Comparison of ENCODE assay signal across 20 mouse cellular contexts in the genomic region with DNA sequence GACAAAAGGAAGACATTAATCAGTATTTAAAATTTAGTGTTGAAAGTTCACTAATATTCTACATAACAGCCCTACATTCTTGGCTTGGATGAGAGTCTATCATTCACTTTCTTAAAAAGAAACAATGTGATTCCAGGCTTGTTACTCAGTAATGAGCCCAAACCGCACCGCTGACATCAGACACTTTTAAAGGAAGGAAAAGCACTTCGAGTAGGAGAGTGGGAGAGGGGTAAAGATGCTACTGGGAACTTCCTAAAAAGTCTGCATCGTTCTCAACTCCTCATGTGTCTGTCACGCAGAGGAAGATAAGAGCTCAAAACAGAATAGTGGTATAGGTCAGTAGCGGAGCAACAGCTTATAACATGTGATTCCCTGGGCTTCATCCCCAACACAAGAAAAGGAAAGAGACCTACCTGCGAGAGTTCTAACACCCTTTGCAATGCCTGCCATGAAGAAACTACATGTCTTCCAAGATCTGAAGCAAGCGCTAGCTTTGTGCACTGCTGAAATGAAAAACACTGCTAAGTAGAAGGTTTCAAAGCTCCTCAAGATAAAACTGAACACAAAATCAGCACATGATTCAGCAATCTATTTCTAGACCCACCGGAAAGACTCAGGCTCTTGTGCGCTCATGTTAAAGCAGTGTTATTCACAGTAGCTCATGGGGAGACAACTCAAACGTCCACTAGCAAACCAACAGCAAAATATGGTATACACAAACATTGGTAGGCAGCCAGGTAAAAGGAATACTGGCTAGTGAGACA. TPM values are rescaled to one million over a fixed set of nuclear protein-coding genes. Genes with fewer than 3 reads are reported as not detected.
DNase-seq lines count a peak whose midpoint lies in the region; ATAC-seq and TF ChIP-seq lines count a peak whose summit lies in the region.
"Had no signal": no experiment of that assay in that cellular context is flagged by ENCODE, and none has a peak within 500 bp of the region (broad histone marks: within the 10 kb centered on the region; RNA-seq: fewer than 3 reads in every experiment).

No protein-coding gene starts in this region.

- no peak for TF ChIP-seq POLR2A in embryonic fibroblast, embryonic 13.5 days (IDR thresholded peaks at IDR 0.05; ENCODE audit: low read depth, low read length)

- H3K27me3 ChIP-seq in kidney, postnatal 0 days (ENCODE audit: insufficient read depth, low read length) = no peaks in the 10 kb centered on the region
- H3K27me3 ChIP-seq in kidney, embryonic 14.5 days (ENCODE audit: control insufficient read depth, insufficient read depth, low read length) = no peaks in the 10 kb centered on the region
- H3K27me3 ChIP-seq in heart, postnatal 0 days (ENCODE audit: control insufficient read depth, insufficient read depth, low read length) = no peaks in the 10 kb centered on the region
- H3K27me3 ChIP-seq: embryonic facial prominence, embryonic 12.5 days; intestine, embryonic 15.5 days; neural tube, embryonic 12.5 days; stomach, embryonic 15.5 days had no signal

- TF ChIP-seq CTCF in kidney, postnatal 0 days (IDR thresholded peaks at IDR 0.05; ENCODE audit: low read depth) = no peak
- TF ChIP-seq CTCF in embryonic fibroblast, embryonic 13.5 days (IDR thresholded peaks at IDR 0.05; ENCODE audit: borderline replicate concordance, insufficient read depth, low read length) = no peak
- TF ChIP-seq CTCF in heart, postnatal 0 days (IDR thresholded peaks at IDR 0.05; ENCODE audit: low read depth) = no peak

- no peak overlapping the region for H3K4me3 ChIP-seq in kidney, postnatal 0 days (replicated peaks; ENCODE audit: low read depth, low read length)
- no peak overlapping the region for H3K4me3 ChIP-seq in kidney, embryonic 14.5 days (ENCODE audit: low read length)
- no peak overlapping the region for H3K4me3 ChIP-seq in embryonic fibroblast, embryonic 13.5 days (ENCODE audit: insufficient read depth, low read length)
- peak overlapping the region; percentile 16; the same call in 1 of the 2 replicates for H3K4me3 ChIP-seq in heart, postnatal 0 days (ENCODE audit: low read depth, low read length)
- H3K4me3 ChIP-seq: embryonic facial prominence, embryonic 12.5 days; intestine, embryonic 15.5 days; layer of hippocampus, adult 2 months; neural tube, embryonic 12.5 days; stomach, embryonic 15.5 days had no signal

- H3K4me1 ChIP-seq in kidney, postnatal 0 days (replicated peaks; ENCODE audit: insufficient read depth, low read length) = peaks cover 4% of the 10 kb centered on the region; the same call in 1 of the 2 replicates
- 0 out of 2 replicates have a peak, but pooled peaks cover 3% of the 10 kb centered on the region for H3K4me1 ChIP-seq in kidney, embryonic 14.5 days (ENCODE audit: control insufficient read depth, insufficient read depth, low read length)
- H3K4me1 ChIP-seq in embryonic fibroblast, embryonic 13.5 days (ENCODE audit: control insufficient read depth, insufficient read depth, low read length) = peaks cover 9% of the 10 kb centered on the region
- peaks cover 52% of the 10 kb centered on the region for H3K4me1 ChIP-seq in heart, postnatal 0 days (ENCODE audit: control insufficient read depth, insufficient read depth)
- H3K4me1 ChIP-seq: embryonic facial prominence, embryonic 12.5 days; neural tube, embryonic 12.5 days; stomach, embryonic 15.5 days had no signal

- H3K36me3 ChIP-seq in kidney, postnatal 0 days (ENCODE audit: insufficient read depth, low read length) = no peaks in the 10 kb centered on the region
- H3K36me3 ChIP-seq in kidney, embryonic 14.5 days (ENCODE audit: control insufficient read depth, insufficient read depth, low read length) = peaks cover 17% of the 10 kb centered on the region; the same call in 1 of the 2 replicates
- peaks cover 4% of the 10 kb centered on the region; the same call in 1 of the 2 replicates for H3K36me3 ChIP-seq in heart, postnatal 0 days (replicated peaks; ENCODE audit: control insufficient read depth, insufficient read depth, low read length)
- H3K36me3 ChIP-seq: intestine, embryonic 15.5 days; neural tube, embryonic 12.5 days had no signal

- WGBS in kidney, postnatal 0 days = 79% methylated on average over 11 of the region's 11 CpGs
- 88% methylated on average over 11 of the region's 11 CpGs for WGBS in kidney, embryonic 14.5 days
- WGBS in heart, postnatal 0 days = 26% methylated on average over 11 of the region's 11 CpGs

- no peak overlapping the region for H3K9ac ChIP-seq in kidney, postnatal 0 days (ENCODE audit: low read depth, low read length)
- H3K9ac ChIP-seq in kidney, embryonic 14.5 days (ENCODE audit: low read depth, low read length) = no peak overlapping the region
- H3K9ac ChIP-seq in heart, postnatal 0 days (replicated peaks; ENCODE audit: low read depth, low read length) = no peak overlapping the region
- H3K9ac ChIP-seq: embryonic facial prominence, embryonic 12.5 days; hindbrain, embryonic 14.5 days; intestine, embryonic 15.5 days; neural tube, embryonic 12.5 days; stomach, embryonic 15.5 days had no signal

- H3K9me3 ChIP-seq in kidney, postnatal 0 days (replicated peaks; ENCODE audit: low read length) = no peaks in the 10 kb centered on the region
- no peaks in the 10 kb centered on the region for H3K9me3 ChIP-seq in kidney, embryonic 14.5 days (ENCODE audit: control insufficient read depth, low read length)
- no peaks in the 10 kb centered on the region for H3K9me3 ChIP-seq in heart, postnatal 0 days (replicated peaks; ENCODE audit: control insufficient read depth, low read length)
- H3K9me3 ChIP-seq: embryonic facial prominence, embryonic 12.5 days; intestine, embryonic 15.5 days; neural tube, embryonic 12.5 days; stomach, embryonic 15.5 days had no signal

- no peak overlapping the region for H3K4me2 ChIP-seq in kidney, postnatal 0 days (ENCODE audit: low read length)
- no peak overlapping the region for H3K4me2 ChIP-seq in kidney, embryonic 14.5 days (replicated peaks; ENCODE audit: low read depth, low read length)
- peak overlapping the region; percentile 47 for H3K4me2 ChIP-seq in heart, postnatal 0 days (ENCODE audit: low read depth, low read length)
- H3K4me2 ChIP-seq: embryonic facial prominence, embryonic 12.5 days; hindbrain, embryonic 14.5 days; intestine, embryonic 15.5 days; neural tube, embryonic 12.5 days; stomach, embryonic 15.5 days had no signal

- peak; percentile 89 for ATAC-seq in frontal cortex, adult (ENCODE audit: low TSS enrichment)
- ATAC-seq in kidney, postnatal 0 days (replicated peaks; ENCODE audit: low FRiP score, low read depth) = no peak
- no peak for ATAC-seq in kidney, embryonic 14.5 days (ENCODE audit: low FRiP score, low TSS enrichment)
- peak; percentile 34; the same call in 1 of the 2 replicates for ATAC-seq in heart, postnatal 0 days (ENCODE audit: insufficient read depth, low read depth)
- ATAC-seq: CD4-positive, CD25-positive, alpha-beta regulatory T cell, adult 4 months; intestine, embryonic 15.5 days had no signal

- no peak for TF ChIP-seq EP300 in heart, postnatal 0 days (IDR thresholded peaks at IDR 0.05; ENCODE audit: low read depth)

- peak overlapping the region; percentile 3; the same call in 1 of the 2 replicates for H3K27ac ChIP-seq in kidney, postnatal 0 days
- H3K27ac ChIP-seq in kidney, embryonic 14.5 days (ENCODE audit: low read depth, low read length) = no peak overlapping the region
- peak overlapping the region; percentile 91 for H3K27ac ChIP-seq in embryonic fibroblast, embryonic 13.5 days (ENCODE audit: insufficient read depth, low read length)
- H3K27ac ChIP-seq in heart, postnatal 0 days (ENCODE audit: low read depth) = peak overlapping the region; percentile 82
- H3K27ac ChIP-seq: embryonic facial prominence, embryonic 12.5 days; hindbrain, embryonic 14.5 days; intestine, embryonic 15.5 days; layer of hippocampus, adult 2 months; neural tube, embryonic 12.5 days; stomach, embryonic 15.5 days had no signal

- DNase-seq in frontal cortex, postnatal 25 days (ENCODE audit: low spot score in 2 of 2) = no peak
- peak; percentile 39 for DNase-seq in kidney, postnatal 0 days (ENCODE audit: low spot score)
- DNase-seq in heart, postnatal 0 days (ENCODE audit: low spot score) = peak; percentile 54
- DNase-seq in right cerebral cortex, postnatal 25 days = no peak
- no peak for DNase-seq in cerebellum, adult 9-10 months
- DNase-seq: adrenal gland, adult 2 months; cerebellum, adult 11 months; kidney, postnatal 10 days; lung, postnatal 14 days had no signal

RNA-seq across cellular contexts. Expression of gene Yap1, which starts 25.1 kb away (rescaled TPM):
- 25.5 and 26.5 TPM in 2 replicates for polyA plus RNA-seq in kidney, postnatal 0 days (2015; fragmentation: Nextera tagmentation; extraction: Ambion mirVana)
- 36.7 and 48.8 TPM in 2 replicates for polyA plus RNA-seq in kidney, embryonic 14.5 days (2014; fragmentation: Nextera tagmentation; extraction: Ambion mirVana)
- 128 and 143 TPM in 2 replicates for polyA plus RNA-seq in embryonic fibroblast, embryonic 13.5 days (2011; ENCODE audit: insufficient read length, low read depth, missing spikeins)
- 50.6 and 64.9 TPM in 2 replicates for total RNA-seq in heart, postnatal 0 days (2014; rRNA removed; ENCODE audit: low replicate concordance)
- polyA plus RNA-seq in heart, postnatal 0 days (2015; fragmentation: Nextera tagmentation; extraction: Ambion mirVana) = 12.8 and 12.9 TPM in 2 replicates
- total RNA-seq: MEL had no signal
- polyA plus RNA-seq: CD4-positive, CD25-positive, alpha-beta regulatory T cell, adult 4 months had no signal

Comparison
In these comparisons a context has a peak if more than half of its experiments do, and no peak if none do; other contexts are left out.
1. ATAC-seq: peak in frontal cortex, adult (single experiment) and heart, postnatal 0 days (single experiment); none in kidney, postnatal 0 days (single experiment) and kidney, embryonic 14.5 days (single experiment).
2. DNase-seq: peak in kidney, postnatal 0 days (single experiment) and heart, postnatal 0 days (single experiment); none in frontal cortex, postnatal 25 days (0 of 2), right cerebral cortex, postnatal 25 days (single experiment) and cerebellum, adult 9-10 months (single experiment).